Mouse (Mus musculus) urinary bladder, postnatal 25 days (tissue): ENCODE measurements around the gene Frrs1l.

ENCODE experiments used
- DNase-seq: peaks from one replicate; pipeline ENCODE4 v3.0.0; 2022; ENCODE audit warnings: low spot score

Frrs1l gene

DNA sequence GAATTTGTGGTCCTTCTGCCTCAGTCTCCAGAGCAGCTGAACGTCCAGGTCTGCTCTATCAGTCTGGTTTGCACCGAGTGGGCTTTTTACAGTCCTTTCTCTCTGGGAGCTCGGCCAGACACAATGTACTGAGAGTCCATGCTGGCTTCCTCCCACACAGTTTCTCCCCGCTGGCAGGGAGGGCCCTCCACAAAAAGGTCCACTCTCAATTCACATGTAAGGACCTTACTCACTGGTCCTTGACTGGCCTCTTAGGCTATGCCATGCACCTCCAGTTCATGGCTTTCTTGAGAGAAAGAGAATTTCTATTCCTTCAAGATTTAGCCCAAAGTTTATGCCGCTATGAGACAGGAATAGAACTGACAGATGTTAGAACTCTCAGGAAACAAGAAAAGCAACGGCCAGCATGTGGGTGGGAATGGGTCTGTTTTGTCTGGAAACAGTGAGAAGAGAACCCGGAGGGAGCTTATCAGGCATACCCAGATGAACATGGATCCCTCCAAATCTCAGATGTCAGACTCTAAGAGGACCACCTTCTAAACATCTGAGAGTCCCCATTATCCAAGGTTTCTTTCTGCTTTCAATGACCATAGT lies 24.5 kb downstream of the Frrs1l start:
- no peak for DNase-seq

DNA sequence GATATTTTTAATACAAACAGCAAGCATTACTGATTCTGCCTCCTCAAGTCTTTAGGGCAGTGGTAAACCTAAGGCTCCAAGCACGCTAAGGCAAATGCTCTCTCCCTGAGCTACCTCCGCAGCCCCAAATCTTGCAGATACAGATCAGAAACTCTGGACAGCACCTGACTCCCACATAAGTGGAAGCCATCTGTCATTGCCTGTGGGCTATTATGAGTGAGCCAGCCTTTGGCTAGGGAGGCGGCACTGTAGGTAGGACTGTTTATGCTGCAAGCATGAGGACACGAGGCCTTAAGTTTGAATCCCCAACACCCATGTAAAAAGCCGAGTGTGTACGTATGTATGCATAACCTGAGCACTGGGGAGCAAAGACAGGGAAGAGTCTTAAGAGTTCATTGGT lies 26.5 kb downstream of the Frrs1l start:
- no peak for DNase-seq

DNA sequence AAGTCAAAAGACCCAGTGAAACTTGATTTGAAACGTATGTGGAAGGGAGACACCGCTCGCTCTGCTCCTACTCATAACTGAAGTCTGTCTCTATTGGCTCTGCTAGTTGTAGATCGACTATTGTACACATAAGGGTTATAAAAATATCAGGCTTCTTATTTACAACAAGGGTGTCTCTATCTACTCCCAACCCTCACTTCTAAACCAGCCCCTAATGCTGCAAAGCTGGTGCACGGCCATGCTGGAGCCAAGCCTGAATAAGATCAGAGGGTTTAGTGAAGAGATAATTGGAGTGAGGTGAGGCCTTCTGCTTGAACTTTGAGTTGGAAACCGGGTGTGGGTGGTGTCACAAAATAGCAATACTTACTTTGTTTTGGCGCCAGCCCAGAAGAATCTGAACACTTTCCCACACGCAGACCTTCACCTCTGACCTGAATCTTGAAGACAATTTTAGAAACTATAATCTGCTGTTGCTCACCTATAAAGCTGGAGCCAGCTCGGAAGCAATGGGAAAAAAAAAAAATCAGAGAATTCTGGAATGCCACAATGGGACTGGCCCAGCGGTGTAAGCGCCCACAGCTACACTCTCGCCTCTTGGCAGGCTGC lies 28.8 kb downstream of the Frrs1l start:
- no peak for DNase-seq

DNA sequence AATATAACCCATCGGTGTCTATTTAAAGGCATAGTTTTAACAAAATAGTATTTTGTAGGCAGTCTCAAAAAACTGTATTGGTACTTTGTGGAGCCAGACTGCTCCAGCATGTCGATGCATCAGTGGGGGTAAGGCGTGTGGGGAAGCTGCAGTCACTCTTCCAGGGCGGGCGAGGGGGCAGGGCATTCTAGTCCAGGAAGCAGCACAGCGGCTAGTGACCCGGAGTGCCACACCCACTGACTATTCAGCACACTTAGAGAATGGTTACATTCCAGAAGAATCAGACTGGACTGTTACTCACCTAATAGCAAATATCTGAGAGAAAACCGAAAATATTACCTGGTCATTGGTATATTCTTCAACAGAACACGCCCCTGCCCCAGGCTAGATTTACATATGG lies 32.7 kb downstream of the Frrs1l start:
- DNase-seq, result no peak

DNA sequence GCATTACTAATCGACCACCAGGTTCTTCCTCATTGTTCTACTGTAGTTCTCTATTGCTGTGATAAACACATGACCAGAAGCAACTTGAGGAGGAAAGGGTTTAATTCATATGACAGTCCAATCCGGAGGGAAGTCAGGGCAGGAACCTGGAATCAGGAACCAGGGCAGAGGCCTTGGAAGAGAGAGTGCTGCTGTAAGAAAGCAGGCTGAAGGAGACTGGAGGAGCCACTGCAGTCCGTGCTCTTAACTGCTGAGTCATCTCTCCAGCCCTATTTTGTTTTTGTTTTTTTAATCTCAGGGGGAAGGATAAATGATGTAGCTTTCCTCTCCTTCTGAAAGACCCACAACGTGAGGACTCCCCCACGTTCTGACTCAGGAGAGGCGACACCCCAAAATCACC lies 37.0 kb downstream of the Frrs1l start:
- DNase-seq, result no peak

DNA sequence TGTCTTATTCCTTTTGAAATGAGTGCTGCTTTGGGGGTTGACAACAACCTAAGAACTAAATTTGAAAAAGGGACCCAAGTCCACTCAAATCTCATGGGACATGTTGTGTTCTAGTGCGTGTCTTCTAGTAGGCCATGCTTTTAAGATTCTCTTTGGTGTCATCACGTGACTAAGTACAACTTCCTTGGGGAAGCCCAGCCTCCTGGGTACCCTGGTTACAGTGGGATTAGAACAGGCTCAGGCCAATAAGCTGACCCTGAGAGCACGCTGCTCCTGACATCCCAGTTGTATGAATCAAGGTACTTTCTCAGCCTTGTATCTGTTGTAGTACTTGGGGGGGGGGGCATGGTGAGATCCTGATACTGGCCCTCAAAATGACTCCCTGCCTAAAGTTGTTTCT lies 38.5 kb downstream of the Frrs1l start:
- DNase-seq, result no peak

DNA sequence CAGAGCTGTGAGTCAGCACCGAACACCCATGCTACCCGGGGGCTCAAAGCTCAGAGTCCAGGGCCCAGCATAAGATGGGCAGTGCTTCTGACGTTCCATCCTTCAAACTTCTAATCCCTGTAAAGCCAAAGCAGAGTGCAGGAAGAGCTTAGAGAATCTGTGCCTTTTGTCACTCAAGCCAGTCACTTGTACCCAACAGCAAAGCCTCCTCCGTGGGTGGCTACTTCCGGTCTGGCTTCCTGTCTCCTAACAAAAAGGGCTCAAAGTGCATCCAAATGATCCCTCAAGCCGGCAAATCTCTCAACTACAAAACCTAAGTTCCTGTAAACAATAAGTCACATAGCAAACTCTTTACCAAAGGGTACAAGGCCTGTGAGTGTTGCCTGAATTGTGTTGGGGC lies 40.7 kb downstream of the Frrs1l start:
- no peak for DNase-seq

DNA sequence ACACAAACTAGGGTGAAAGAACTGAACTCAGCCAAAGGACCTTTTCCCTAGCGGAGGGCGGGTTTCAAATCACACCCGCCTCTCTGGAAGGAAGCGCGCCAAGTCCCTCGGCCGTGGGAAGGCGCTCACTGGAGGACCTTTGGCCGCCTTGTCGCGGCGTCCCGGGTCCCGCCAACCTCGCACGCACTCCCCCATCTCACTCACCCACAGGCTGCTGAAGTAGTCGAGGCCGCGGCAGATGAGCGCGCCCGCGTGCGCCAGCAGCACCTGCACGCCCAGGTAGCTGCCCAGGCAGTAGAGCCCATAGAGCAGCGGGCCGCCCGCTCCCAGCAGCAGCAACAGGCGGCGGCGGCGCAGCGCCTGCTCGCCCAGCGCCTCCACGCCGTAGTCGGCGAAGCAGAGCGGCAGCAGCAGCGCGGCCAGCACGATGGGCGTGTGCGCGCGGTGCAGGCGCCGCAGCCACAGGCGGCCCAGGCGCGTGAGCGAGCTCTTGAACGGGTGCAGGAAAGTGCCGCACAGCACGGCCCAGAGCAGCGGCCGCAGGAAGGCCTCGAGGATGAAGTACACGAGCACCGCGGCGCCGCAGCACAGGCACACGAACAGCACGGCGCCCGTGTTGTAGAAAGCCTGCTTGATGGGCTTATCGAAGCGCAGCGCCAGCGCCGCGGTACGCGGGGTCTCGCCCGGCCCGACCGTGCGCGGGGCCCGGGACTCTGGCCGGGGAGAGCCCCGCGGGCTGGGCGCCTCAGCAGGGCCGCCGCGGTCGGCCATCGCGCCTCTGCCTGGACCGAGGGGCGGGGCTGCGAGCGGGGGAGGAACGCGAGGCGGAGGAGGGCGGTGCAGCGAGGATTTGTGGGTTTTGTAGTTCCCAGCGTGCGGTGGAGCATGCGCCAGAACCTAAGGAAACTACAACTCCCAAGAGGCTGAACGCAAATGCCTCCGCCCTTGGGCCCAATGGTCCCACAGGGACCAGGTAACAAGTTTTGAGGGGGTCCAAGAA lies 43.2 kb downstream of the Frrs1l start, which contains the start of gene Tmem245:
TSS of gene Tmem245 (minus strand) at position 797 of the 1,000 bp plus-strand sequence.
- DNase-seq, result peak; percentile 91

DNA sequence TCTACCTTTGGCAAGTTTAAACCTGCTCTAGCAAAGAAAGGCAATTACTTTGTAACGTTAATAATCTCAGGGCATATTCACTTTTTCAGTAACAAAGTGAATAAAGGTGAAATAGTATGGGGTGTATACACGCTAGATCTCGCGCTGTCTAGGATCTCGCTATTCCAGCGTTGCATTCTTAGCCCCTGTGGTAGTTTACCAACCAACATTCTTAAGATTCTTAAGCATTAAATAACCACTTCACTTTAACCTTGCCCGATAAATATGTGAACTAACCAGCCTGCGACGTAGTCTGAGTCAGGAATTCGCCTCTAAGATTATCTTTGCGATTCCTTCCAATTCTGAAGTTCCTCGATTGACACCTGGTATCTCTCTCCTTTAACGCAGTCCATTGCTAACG lies 44.0 kb downstream of the Frrs1l start:
- no peak for DNase-seq

DNA sequence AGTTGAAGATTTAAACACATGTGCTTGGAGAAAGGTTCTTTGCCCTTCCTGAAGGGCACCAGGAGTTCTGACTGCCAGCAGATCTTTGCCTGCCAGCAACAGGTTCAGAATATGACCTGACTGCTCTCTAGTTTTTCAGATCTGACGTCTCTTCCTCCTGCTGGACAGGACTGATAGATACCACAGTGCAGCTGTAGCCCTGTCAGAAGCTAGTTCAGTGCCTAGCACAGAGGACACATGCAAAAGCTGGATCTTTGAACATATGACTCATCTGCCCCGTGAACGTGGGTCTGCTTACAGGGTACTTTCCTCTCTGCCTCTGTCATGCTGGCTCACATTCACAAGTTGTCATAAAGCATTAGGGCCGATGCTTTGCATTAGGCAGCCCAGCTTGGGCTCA lies 45.9 kb downstream of the Frrs1l start:
- no peak for DNase-seq

DNA sequence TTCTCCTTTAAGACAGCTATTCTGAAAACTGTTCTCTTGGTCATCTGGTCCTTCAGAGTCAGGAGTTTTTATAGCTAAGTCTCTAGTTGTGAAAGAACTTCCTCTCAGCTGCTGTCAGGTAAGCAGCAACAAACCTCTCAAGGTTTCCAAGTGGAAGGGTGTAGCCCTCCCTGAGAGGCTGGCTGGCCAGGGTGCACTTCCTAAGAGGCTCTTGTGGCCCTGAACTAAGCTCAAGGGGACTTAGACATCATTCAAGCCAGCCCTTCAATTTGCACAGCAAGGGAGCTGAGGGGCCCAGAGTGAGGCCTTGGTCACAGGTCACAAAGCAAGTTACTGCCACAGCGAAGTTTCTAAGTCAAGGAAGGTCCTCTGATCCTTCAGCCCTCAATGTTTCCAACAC lies 46.9 kb downstream of the Frrs1l start:
- DNase-seq, result no peak

DNA sequence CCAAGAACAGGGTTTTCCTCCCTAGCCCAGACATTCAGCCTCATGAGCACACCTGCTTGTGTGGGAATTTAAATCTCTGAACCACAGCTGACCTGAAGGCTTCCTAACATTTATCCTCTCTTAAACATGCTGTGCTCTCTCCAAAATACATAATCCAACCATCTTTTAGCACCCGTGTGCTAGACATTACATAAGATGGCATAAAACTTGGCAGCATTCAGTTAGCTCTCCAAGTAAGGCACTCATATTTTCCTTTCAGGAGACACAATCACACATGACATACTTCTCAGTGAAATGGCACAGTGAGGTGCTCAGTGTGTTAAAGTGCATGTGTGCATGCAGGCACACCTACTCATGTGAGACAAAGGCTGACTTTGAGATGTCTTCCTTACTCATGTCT lies 47.6 kb downstream of the Frrs1l start:
- DNase-seq, result no peak

DNA sequence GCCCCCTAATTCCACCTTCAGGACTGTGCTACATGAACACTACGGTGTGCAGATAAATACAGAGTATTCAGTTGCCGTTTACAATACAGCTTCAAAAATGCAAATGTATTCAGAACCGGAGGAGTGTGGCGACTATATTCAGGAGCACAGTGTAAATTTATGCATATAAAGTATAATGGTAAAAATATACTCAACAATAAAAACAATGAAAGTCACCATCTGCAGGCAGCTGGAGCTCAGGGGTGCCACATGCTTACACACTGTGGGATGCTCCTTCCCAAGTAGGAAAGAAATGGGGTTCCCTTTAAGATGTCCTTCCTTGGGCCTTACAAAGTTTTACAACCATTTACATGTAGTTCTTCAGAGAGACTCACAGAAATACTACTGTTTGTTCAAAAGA lies 48.7 kb downstream of the Frrs1l start:
- DNase-seq, result no peak

DNA sequence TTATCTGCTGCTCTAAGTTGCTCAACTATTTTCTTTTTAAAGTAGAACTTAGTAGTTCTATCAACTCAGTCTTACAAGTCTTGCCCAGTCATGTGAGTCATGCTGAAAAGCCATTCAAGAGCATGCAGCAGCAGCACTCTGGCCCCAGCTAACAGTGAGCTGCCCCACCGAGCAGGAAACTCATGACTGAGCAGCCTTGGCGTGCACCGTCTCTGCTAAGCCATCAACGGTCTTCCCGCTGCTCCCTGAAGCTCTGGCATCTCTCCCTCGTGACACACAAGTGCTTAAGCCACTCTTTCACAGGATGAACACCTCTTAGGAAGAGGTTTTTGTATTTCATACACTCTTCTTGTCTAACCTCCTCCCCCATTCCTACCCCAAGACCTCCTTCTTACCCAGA lies 53.1 kb downstream of the Frrs1l start:
- no peak for DNase-seq

DNA sequence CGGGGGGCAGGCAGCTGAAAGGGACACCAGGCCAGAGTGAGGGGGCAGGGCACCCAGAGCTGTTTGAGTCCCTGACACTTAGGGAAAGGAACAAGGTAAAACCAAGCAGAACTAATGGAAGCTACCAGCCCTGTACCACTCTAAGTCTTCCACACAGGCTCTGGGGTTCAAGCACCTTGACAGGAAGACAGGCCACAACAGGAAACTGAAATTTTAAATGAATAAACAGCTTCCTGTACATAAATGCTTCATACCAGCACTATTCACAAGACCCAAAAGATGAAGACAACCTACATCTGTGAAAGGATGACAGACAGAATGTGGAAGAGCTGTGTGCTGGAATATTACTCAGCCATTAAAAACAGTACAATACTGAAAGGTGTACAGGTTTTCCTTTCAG lies 54.9 kb downstream of the Frrs1l start:
- no peak for DNase-seq

DNA sequence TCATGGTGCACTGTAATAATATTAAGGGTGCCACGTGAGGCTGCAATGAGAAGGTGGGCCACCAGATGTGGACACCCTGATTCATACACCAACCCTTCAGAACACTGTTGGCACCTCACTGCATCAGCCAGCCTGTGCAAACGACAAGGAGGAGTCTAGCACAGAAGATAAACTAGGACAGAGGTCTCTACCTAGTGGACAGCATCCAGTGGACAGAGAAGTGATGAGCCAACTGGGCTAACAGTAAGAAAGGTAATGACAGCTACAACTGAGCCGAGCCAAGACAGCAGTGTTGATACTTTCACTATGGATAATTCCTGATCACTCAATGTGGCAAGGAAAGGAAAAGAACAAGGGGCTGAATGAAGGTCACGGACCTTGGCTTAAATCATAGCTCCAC lies 57.0 kb downstream of the Frrs1l start:
- no peak for DNase-seq

DNA sequence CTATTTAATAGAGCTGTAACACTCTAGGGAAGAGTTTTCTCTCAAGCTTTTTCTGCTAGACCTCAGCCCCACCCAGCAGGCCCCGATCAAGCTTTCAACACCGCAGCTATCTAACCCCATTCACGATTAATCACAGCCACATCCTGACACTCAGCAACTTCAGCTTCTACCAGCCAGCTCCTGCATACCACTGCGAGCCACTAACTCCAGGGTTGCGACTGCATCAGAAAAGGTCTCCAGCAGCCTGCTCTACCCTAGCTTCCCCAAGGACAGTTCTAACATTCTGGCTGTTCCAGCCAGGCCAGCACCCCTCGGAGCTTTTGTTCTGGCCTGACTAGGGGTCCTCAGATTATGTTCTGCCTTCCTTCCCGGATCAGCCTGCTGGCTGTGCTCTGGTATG lies 58.1 kb downstream of the Frrs1l start:
- DNase-seq, result no peak

DNA sequence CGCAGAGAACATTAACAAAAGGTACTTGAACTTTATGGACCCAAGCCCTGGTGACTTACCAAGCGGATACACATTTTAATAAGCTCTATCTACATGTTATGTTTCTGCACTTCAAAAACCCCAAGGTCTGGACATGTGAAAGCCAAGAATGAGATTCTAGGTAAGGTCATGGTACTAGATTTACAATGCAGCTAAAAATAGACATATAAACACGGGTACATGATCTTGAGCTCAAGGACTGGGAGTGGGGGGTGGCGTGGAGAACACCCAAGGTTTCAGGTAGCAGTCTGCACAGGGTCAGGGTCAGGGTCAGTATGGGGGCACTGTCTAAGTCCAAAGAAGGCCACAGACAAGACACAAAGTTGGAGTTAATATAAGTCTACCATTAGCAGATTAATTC lies 59.9 kb downstream of the Frrs1l start:
- DNase-seq, result no peak

DNA sequence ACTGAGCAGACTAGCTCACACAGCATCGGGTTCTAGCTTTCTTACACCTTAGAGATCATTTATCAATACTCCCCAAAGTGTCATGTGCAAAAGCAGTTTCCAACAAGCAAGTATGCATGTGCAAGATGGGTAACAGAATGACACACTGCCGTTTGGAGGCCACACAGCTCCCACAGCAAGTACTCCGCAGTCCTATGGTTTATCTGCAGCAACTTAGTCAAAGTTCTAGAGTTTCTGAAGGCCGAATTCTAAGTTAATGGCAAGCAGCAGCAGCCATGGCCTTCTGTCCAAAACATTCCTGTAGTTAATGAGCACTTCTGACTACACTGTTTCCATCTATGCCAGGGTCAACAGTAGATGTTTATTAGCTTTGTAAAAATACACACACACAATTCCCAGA lies 63.2 kb downstream of the Frrs1l start:
- no peak for DNase-seq

DNA sequence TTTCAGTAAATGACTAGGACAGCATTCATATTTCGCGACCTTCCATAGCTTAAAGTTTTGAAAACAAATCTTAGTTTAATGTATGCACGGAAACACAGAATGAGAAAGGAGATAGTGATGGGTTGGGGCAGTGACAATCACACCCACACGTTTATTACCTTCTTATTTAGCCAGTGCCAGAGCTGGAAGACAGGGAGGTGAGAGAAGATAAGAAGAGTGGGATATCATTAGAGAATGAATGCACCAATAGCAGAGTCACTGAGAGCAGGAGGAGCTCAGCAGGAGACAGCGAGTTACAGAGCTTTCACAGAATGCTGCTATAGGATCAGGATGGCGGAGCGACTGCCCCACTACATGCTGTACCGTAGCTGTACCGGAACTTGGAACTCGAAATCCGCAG lies 68.0 kb downstream of the Frrs1l start:
- DNase-seq, result no peak

DNA sequence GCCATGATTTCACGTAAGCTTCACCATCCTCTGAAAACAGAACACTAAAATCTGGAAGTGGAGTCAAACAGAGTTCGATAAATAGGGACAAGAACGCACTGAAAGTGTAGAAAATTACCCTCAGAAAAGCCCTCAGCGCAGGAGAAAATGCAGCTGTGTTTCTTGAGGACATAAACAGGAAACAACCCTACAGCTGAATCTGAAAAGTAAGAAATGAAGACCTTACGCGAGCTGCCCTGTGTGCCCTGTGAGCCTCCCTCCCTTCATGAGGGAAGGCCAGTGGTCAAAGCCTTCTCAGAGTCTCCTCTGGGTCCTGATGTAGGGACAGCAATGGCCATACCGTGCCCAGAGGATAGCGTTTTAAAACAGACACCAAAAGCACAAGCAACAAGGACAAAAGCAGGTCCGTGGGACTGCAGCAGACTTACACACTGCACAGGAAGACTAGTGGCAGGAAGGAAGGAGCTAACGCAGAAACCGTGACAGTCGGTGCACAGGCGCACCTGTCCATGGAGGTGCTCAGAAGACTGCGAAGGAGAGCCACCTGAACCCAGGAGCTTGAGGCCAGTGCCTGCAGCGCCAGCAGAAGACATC lies 74.4 kb downstream of the Frrs1l start:
- DNase-seq, result no peak

DNA sequence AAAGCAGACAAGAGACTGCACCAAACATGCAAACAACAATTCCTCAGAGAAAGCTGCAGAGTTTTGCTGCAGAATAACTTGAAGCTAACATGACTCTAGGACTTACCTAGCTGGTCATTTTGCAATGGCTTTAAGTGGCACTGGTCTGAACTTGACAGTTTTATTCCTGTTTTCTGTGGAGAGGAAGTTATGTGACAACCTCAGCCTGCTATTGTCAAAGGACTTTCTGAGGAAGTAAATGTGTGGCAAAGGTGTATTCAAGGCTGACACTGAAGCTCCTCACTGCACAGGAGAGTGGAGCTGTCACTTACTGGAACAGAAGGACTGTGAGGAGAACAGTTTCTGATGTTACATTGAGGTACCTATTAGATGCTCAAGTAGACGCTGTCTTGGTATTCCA lies 75.4 kb downstream of the Frrs1l start:
- DNase-seq, result no peak

DNA sequence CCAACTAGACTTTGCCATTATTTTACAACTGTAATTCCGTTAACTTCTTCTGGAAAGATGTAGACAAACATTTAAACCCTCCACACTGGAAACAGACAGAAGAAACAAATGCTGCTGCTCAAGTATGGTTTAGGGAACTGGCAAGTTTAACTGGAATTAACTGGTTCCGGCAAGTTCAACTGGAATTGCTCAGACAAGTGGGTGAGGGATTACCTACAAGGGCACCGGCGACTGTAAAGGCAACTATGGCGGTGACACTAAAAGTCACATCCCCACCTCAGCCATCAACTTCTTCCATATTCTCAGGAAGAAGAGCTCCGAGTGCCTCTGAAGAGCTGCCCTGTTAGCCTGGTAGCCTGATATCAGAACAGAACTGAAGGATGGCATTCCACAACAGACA lies 75.9 kb downstream of the Frrs1l start:
- no peak for DNase-seq
